Mouse (Mus musculus): ENCODE measurements around the gene Plekhg6.

Gene Plekhg6

DNA sequence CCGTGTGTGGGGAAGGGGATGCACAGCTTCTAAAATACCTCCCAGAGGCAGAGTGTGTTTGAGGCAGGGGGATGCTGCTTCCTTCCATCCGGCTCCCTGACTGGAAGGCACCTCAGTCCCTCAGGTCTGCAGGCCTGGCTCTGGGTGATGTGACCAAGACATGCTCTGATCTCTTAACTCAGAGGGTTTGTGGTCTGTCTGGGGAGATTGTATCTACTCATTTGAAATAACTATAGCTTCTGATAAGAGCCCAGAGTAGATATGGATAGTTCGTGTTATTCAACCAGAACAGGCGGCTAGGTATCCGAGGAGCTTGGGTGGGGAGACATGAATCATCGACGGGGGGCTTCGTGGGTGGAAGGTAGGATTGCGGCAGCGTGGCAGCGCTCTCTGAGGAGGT is 27.4 kb downstream of the Plekhg6 start:
- no peak for DNase-seq (ENCODE audit: low read depth, low spot score)

DNA sequence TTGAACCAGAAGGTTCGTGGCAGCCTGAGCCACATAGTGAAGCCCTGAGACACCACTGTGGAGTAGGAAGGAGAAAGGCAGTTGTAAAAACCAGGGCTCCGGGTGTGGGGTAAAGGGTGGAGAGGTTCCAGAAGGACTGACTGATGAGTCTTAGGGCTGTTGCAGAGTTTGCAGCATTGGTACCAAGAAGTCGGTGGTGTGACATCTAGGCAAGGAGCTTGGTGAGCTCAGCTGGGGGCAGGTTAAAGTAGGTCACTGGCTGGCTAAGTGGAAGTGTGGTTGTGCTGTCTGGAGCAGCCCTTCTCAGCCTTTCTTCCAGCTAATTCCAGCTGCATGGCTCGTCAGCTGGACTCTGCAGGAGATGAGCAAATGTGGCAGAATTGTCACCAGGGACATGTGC is 27.8 kb downstream of the Plekhg6 start:
- DNase-seq (ENCODE audit: low read depth, low spot score): no peak

DNA sequence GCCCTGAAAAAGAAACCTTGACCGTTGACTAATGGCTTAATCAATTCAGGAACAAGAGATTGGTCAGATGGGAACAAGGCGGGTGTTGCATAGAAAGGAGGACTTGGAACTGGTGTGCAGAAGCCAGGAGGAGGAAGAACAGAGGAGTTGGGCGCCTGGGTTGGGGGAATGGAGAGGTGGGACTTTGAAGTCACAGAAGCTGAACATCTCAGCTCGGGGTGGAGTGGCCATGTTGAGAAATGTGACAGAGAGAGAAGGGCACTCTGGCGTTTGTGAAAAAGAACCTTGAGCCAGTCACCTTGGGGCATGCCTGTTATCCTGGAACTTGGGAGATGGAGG is 28.6 kb downstream of the Plekhg6 start:
- no peak for DNase-seq (ENCODE audit: low read depth, low spot score)

DNA sequence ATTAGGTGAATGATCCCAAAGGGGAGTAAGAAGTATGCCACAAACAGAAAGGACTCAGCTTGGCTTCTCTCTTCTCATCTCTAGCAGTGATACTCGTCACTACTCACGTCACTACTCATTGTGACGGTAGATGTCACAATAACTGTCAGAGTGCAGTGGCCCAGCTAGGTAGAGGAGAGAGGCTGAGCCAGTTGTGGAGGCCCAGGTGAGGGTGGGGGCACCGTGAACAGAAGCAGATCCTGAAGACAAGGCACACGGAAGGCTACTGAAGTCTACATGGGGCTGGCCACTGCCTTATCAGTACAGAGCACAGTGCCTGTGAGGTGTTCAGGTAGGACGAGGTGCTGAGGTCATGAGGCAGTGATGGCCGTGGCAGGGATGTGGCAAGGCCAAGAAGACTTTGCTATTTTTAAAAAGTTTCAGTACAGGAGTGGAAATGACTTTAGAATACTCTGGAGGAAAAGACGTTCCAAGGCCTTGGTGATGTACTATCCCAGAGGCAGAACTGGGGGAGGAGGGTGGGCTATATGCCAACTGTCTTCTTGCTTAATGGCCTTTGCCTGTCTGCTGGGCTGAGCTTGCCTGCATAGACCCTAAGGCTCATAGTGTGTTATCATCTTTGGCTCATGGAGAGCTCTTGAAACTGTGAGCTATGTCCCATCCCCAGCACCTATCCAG is 29.1 kb downstream of the Plekhg6 start:
- no peak for DNase-seq (ENCODE audit: low read depth, low spot score)

DNA sequence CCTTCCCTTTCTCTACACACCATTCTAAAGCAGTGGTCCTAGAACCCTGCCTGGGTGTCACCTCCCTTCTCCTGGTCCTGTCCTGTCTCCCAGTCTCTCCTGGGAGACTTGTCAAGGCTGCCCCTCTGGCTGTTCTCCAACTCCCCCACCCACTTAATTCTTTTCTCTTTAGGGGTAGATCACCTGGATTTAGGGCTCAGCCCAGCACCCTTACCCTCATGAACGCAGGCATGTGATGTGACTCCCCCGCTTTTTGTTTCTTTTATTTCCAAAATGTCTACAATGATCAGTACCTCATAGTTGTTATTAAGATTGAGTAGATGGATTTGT is 29.6 kb downstream of the Plekhg6 start:
- no peak for DNase-seq (ENCODE audit: low read depth, low spot score)

DNA sequence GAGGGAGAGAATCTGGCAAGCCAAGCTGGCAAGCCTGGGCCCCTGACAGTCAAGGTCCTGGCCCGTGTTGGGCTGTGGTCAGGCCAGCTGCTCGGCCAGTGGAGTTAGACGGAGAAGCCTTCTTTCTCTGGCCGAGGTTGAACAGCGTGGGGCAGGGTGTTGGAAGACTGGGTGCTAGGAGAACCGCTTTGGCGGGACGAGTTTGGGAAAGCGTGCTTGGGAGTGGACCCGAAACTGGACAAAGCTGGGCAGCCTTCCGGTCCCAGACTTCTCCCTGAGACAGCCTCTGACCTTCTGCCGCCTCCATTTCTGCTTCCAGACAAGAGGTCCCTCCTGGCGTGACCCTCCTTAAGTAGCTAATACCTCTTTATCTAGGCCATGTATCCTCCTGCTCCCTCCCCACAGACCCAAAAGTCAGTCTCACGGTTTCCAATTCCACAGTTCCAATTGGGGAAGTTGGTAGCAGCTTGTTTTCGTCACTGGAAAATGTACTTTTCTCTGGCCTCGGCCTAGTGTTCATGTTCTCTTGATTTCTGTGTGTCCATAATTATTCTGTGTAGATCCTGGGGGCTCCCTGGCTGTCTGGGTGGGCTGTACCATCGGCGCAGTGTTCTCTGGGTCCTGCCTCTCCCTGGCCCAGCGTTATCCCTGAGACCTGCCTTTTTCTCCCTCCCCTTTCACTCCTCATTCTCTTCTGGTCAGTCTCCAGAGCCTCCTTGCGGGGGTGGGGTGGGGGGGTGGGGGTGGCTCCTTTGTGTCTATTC is 30.2 kb downstream of the Plekhg6 start:
- DNase-seq (ENCODE audit: low read depth, low spot score): no peak

DNA sequence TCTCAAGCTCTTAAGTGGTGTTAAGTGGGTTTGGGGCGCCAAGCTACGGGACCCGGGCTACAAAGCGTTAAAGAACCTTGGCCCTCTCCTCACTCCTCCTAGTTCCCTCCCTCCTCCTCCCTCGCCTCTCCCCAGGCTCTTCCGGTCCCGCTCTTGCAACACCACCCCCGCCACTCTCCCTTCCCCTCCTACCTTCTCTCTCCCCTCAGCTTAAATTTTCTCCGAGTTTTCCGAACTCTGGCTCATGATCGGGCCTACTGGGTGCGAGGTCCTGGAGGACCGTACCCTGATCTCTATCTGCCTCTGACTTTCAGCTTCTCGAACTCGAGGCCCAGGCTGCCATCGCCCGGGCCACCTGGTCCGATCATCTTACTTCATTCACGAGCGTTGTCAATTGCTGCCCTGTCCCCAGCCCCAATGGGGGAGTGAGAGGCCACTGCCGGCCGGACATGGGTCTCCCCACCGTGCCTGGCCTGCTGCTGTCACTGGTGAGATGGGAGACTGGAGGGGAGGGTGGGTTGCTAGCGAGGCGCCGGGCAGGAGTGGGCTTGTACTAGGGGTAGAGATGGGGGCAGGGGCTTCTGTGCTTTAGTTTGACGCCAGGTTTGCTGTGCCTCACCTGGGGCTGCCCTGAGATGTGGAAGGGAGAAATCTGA is 30.9 kb downstream of the Plekhg6 start:
- no peak for DNase-seq (ENCODE audit: low read depth, low spot score)

DNA sequence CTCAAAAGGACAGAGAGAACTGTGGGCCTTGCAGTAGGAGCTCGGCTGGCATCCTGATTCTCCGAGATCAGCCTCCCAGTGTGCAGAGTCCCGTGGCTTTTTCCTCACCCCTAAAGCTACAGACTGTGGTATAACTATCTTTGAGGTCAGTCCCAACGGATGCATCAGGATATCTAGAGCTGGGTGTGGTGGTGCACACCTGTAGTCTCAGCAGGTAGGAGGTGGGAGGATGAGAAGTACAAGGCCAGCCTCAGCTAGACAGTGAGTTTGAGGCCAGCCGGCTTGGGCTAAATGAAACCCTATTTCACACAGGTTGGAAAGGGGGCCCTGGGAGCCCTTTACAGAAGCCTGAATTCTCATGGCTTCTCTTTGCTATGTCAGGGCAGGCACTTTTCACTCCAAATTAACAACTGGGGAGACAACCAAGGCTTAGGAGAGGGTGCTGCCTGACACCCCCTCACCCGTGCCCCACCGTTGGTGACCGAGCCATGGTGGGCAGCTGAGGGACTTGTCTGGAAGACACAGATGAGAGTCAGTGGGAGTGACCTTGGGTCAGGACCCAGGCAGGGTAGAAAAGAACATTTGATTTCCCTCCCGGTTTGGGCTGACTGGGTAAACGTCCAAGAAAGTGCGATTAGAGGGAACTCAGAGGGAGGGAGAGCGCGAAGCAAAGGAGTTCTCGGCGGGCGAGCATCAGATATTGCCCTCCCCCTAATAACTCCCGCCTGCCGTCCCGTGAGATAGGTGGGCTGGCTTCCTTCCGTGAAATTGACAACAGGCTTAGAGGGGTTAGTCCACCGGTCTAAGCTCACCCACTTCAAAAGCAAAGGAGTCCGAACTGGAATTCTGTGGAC is 31.6 kb downstream of the Plekhg6 start, which contains the start of gene Tnfrsf1a:
TSS of gene Tnfrsf1a (plus strand) at position 642 of the 854 bp plus-strand sequence.
- DNase-seq (ENCODE audit: low read depth, low spot score): no peak

DNA sequence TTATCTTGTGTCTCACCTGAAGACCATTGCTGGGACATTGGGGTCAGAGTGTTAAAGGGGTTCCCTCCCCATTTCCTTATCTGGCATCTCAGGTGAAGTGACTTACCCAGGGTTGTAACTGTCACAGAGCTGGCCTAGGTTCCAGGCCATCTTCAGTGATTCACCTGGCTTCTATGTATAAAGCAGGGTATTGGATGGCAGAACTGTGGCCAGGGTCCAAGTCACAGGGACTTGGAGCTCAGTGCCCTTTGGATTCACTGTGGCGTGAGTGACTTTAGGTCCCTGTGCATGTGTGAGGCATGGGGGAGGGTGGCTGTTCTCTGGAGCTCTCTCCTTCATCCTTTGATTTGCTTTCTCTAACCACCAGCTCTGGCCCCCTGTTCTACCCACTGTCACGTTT is 34.6 kb downstream of the Plekhg6 start:
- DNase-seq (ENCODE audit: low read depth, low spot score): no peak

DNA sequence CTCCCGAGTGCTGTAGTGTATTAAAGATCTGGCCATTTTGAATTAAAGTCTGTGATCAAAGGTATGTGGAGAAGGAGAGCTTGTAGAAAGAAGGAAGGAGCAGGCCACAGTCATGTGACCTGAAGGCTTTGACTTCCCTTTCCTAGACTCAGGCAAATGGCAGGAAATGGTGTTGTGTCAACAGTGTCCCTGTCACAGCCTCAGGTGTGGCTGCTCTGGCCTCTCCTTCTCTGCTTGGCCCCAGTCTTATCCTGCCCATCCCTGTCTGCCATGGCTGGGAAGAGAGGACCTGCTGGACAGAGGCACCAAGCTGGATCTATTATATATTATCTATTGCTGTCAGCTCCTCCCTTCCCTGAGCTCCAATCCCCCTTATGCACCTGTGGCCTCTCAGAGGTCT is 35.0 kb downstream of the Plekhg6 start:
- DNase-seq (ENCODE audit: low read depth, low spot score): no peak

DNA sequence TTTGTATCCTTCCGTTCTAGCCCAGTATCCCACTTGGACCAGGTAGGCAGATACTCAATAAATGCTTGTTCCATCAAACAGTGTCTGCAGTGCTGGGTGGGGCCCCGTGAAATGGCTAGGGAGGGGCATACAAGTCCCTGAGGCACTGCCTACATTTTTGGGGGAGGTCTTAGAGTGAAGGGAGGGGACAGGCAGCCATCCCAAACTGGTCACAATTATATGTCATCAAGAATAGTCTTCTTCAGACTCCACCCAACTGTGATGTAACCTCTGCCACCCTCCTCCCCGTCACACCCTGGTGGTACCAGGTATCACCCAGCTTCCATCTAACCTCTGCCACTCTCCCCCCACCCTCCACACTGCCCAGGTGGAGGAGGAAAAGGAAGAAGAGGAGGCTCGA is 35.7 kb downstream of the Plekhg6 start:
- DNase-seq (ENCODE audit: low read depth, low spot score): no peak

DNA sequence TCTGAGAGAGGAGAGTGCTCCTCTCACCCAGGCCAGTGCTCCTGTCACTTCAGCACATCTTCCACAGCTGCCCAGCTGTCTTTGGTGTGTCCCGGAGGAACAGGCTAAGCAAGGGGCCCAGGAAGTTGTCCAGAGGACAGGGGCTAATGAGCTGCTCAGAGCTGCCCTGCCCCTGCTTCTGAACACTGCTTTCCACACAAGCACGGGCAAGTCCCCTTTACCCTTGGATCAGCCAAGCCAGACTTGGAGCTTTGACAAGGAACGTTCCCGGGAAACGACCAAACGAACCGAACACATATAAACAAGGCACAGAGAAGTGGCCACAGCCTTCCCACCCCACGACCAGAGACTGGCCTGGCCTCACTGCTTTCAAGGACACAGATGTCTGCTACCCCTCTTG is 36.5 kb downstream of the Plekhg6 start:
- DNase-seq (ENCODE audit: low read depth, low spot score): no peak

DNA sequence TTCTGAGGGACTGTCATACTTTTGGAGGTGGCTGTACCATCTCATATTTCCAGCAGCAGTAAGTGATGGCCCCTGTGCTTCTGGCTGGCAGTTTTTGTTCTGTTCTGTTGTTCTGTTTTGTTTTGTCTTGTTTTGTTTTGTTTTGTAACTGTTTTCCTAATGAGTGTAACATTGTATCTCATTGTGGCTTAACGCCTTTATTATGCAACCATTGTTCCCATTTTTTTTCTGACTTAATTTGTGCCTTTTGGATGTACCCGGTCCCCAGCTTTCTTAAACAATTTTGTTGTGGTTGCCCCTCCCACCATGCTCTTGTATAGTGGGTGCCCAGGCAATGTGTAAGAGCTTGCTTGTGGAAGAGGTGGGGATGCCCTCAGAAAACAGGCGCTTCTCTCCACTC is 38.4 kb downstream of the Plekhg6 start:
- DNase-seq (ENCODE audit: low read depth, low spot score): no peak

DNA sequence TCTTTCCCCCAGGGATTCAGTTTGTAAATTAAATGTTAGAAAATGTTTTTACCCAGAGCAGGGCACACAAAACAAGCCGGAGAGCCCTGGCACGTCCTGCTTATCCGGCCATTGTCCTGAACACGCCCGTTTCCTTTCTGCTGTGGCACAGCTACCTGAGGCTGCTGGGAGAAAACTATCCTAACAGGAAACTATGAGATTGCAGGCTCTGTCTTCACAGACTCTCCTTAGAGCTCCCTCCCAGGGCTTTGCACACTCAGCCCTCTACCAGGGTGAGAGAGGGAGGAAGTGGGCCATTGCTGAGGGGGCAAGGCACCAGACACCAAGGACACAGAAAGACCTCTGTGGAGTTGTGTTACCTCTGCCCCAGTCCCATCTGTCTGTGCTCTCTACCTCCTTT is 40.3 kb downstream of the Plekhg6 start:
- DNase-seq (ENCODE audit: low read depth, low spot score): no peak

DNA sequence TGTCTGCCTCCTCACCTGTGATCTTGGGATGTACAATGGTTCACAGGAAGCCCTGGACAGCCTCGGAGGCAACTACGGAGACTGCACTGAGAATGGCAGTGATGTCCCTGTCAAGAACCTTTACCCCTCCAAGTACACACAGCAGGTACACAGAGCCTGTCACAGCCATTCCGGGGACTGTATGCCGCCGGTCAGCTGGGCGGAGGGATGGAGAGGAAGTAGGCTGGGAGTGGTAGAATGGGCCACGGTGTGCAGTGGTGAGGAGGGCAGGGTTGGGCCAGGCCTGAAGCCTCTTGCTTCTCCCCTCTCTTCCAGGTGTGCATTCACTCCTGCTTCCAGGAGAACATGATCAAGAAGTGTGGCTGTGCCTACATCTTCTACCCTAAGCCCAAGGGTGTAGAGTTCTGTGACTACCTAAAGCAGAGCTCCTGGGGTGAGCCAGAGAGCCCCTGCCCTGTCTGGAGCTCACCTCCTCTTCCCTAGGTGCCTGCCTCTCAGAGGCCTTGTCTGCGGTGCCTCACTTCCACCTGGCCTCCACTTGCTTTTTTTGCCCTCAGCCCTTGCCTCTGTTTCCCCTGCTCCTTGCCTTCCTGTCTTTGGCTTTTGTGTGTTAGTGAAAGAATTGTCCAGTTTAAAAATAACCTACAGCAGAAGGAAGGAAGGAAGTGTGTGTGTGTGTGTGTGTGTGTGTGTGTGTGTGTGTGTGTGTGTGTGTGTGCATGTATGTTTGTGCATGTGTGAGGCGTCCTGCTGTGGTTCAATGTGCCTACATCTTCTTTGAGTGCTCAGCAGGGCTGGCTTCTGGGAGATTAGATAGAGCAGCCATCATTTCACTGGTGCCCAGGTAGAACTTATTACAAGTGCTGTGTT is 41.6 kb downstream of the Plekhg6 start:
- no peak for DNase-seq (ENCODE audit: low read depth, low spot score)

DNA sequence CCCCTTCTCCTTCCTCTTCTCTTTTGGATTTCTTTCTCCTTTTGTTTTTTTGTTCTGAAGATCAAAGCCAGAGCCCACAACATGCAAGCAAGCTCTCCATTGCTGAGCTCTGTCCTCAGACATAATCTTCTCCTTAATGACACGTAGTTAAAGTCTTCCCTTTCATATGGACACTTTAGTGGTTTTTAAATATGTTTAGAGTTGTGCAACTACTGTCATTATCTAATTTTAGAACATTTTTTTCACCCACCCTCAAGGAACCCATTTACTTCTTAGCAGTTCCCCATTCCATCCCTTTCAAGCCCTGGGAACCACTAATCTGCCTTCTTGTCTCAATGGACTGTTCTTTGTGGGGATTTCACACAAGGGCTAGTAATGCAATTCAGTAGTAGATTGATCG is 46.2 kb downstream of the Plekhg6 start:
- DNase-seq (ENCODE audit: low read depth, low spot score): no peak

DNA sequence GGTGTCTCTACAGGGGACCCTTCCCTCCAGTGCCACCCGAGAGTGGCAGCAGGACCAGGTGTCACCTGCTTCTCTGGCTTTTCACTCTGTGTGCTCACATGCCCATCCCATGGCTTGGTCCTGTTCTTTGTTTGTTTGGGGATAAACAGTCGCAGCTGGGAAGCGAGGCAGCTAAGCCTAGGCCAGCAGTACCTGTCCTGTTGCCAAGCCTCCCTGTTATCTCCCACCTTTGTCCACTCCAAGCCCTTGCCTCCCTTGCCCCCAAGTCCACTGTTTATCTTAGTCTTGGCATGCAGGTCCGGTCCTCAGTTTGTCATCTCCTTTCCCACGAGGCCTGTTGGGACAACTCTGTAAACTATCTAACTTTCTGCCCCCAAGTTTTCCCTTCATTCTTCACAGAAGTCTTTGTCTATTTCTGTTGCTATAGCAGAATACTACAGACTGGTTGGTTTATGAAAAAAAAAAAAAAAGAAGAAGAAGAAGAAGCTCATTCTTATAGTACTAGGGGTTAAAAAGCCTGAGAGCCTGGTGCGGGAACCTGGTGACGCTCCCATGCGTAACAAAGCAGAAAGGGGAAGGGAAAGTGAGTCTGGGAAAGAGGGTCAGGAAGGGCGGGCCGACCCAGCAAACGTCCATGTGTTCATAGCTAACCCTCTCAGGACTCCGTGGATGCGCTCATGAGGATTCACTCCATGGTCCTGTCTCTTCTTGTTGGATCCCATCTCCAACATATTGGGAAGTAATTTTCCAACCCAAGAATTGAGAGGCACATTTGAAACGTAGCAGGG is 47.3 kb downstream of the Plekhg6 start:
- no peak for DNase-seq (ENCODE audit: low read depth, low spot score)

DNA sequence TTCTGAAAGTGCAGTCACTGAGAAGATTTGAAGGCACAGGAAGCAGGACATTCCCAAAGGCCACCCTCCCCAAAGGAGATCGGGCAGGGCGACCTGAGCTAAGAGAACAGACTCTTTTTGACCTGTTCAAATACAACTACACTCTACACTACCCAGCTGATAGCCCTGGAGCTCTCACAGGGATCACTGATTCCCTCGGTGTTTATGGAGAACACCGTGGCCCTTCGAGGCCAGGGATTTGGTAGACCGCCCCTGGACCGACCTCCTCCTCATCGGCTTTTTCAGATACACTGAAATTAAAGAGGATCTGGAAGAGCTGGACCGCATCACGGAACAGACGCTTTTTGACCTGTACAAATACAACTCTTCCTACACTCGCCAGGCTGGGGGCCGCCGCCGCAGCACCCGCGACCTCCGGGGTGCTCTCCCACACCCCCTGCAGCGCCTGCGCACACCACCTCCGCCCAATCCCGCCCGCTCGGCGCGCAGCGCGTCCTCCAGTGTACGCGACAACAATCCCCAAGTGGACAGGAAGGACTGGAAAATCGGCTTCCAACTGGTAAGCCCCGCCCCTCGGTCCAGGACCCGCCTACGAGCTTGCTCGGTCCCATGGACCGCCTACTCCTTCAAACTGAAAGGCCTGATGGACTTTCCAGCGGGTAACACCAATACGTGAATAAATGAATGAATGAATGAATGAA is 49.8 kb downstream of the Plekhg6 start:
- DNase-seq (ENCODE audit: low read depth, low spot score): peak; percentile 68

DNA sequence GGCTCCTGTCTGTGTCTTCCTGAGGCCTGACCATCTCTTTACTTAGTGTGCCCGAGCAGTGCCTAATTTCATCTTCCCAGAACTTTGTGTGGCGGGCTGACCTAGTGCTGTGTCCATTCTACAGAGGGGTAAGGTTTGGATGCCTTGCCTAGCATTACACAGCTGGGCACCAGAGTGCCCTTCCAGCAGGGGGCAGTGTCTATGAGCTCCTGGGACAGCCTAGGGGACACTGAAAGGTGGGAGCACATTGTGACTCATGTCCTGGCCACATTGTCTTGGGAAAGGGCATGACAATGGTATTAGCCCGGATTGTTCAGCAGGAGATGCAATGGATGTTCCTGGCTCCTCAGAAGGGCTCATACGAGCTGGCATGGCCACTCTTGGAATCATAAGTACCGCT is 52.4 kb downstream of the Plekhg6 start:
- no peak for DNase-seq (ENCODE audit: low read depth, low spot score)

DNA sequence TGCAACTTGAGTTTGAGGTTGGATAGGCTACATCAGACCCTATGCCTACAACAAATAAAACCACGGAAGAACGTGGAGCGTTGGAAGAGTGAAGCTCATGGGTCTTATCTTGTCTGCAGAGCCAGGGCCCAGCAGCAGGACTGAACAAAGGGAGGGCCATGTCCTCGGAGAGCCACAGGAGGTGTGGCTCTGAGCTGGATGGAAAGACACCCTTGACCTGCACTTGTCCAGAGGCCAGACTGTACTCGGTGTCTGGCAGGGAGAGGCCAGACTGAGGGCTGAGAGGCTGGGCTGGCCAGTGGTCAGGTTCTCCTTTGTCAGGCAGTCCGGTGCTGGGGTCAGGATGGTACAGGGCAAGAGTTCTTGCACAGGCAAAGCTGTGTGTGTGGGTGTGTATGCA is 55.3 kb downstream of the Plekhg6 start:
- DNase-seq (ENCODE audit: low read depth, low spot score): no peak
